Mouse (Mus musculus): ENCODE measurements around the gene Gm3164. TPM values are rescaled to one million over a fixed set of nuclear protein-coding genes. Genes with fewer than 3 reads are reported as not detected.
A peak's percentile ranks its signal among the peaks of the same experiment; 100 is the strongest.
"Not testable (repeated sequence)": the region's sequence is repeated elsewhere in the genome, so short reads cannot be mapped to it uniquely, and the experiment has no call there.

The Gm3164 gene
- 0.68 and 0.86 TPM in 2 replicates for polyA plus RNA-seq (2016; fragmentation: Nextera tagmentation; extraction: Ambion mirVana)

GRCm38 (mm10) chr14:4414965-4415835 is at the start of gene Gm3164:
TSS of gene Gm3164 (plus strand) at chr14:4415448.
- DNase-seq (ENCODE audit: low spot score): peak; percentile 33
- not testable (repeated sequence) for H3K36me3 ChIP-seq; H3K9me3 ChIP-seq; H3K27me3 ChIP-seq (ENCODE audit: insufficient read depth, poor library complexity, severe bottlenecking); H3K4me1 ChIP-seq (replicated peaks)
- Histone ChIP-seq H3K4me3 (peak within 1 kb of the TSS; percentile 55), H3K27ac (peak within 1 kb of the TSS; percentile 79)
- under 1% methylated on average over 37 of the region's 59 CpGs for WGBS

GRCm38 (mm10) chr14:4368991-4369390 is 46.3 kb upstream of the Gm3164 start:
- WGBS: 89% methylated on average over 3 of the region's 3 CpGs
- H3K4me3 ChIP-seq; H3K9me3 ChIP-seq; H3K36me3 ChIP-seq; DNase-seq (ENCODE audit: low spot score); H3K4me1 ChIP-seq (replicated peaks); H3K27ac ChIP-seq; H3K27me3 ChIP-seq (ENCODE audit: insufficient read depth, poor library complexity, severe bottlenecking): not testable (repeated sequence)

- 83% methylated on average over 3 of the region's 3 CpGs for WGBS
Measured at GRCm38 (mm10) chr14:4369691-4370090, 45.6 kb upstream of the Gm3164 start.

GRCm38 (mm10) chr14:4377871-4378270 is 37.4 kb upstream of the Gm3164 start:
- not testable (repeated sequence) for H3K27me3 ChIP-seq (ENCODE audit: insufficient read depth, poor library complexity, severe bottlenecking); DNase-seq (ENCODE audit: low spot score); H3K27ac ChIP-seq; H3K4me1 ChIP-seq (replicated peaks); H3K9me3 ChIP-seq; H3K4me3 ChIP-seq; H3K36me3 ChIP-seq

More at GRCm38 (mm10) chr14:4369691-4370090, 45.6 kb upstream of the Gm3164 start:
- not testable (repeated sequence) for H3K27ac ChIP-seq; H3K9me3 ChIP-seq; DNase-seq (ENCODE audit: low spot score); H3K4me1 ChIP-seq (replicated peaks); H3K4me3 ChIP-seq; H3K36me3 ChIP-seq; H3K27me3 ChIP-seq (ENCODE audit: insufficient read depth, poor library complexity, severe bottlenecking)

GRCm38 (mm10) chr14:4385606-4386005 is 29.6 kb upstream of the Gm3164 start:
- not testable (repeated sequence) for H3K27ac ChIP-seq; H3K9me3 ChIP-seq; H3K27me3 ChIP-seq (ENCODE audit: insufficient read depth, poor library complexity, severe bottlenecking); H3K4me1 ChIP-seq (replicated peaks); H3K36me3 ChIP-seq; DNase-seq (ENCODE audit: low spot score); H3K4me3 ChIP-seq

GRCm38 (mm10) chr14:4392841-4393530 is 22.3 kb upstream of the Gm3164 start:
- not testable (repeated sequence) for H3K4me3 ChIP-seq; H3K36me3 ChIP-seq; H3K9me3 ChIP-seq; H3K27me3 ChIP-seq (ENCODE audit: insufficient read depth, poor library complexity, severe bottlenecking); DNase-seq (ENCODE audit: low spot score); H3K27ac ChIP-seq; H3K4me1 ChIP-seq (replicated peaks)
- 92% methylated on average over 4 of the region's 6 CpGs for WGBS

- H3K27me3 ChIP-seq (ENCODE audit: insufficient read depth, poor library complexity, severe bottlenecking); DNase-seq (ENCODE audit: low spot score); H3K36me3 ChIP-seq; H3K9me3 ChIP-seq; H3K4me1 ChIP-seq (replicated peaks); H3K4me3 ChIP-seq; H3K27ac ChIP-seq: not testable (repeated sequence)
- 79% methylated on average over 3 of the region's 3 CpGs for WGBS
Measured at GRCm38 (mm10) chr14:4397226-4397625, 18.0 kb upstream of the Gm3164 start, which contains the start of gene Gm3159. TSS of gene Gm3159 (plus strand) at chr14:4397526.

GRCm38 (mm10) chr14:4398624-4399023 is 16.6 kb upstream of the Gm3164 start:
- not testable (repeated sequence) for DNase-seq (ENCODE audit: low spot score); H3K27me3 ChIP-seq (ENCODE audit: insufficient read depth, poor library complexity, severe bottlenecking); H3K4me1 ChIP-seq (replicated peaks); H3K36me3 ChIP-seq; H3K27ac ChIP-seq; H3K4me3 ChIP-seq; H3K9me3 ChIP-seq

- not testable (repeated sequence) for H3K9me3 ChIP-seq; H3K4me3 ChIP-seq; H3K27me3 ChIP-seq (ENCODE audit: insufficient read depth, poor library complexity, severe bottlenecking); H3K4me1 ChIP-seq (replicated peaks); DNase-seq (ENCODE audit: low spot score); H3K36me3 ChIP-seq; H3K27ac ChIP-seq
- 91% methylated on average over 5 of the region's 5 CpGs for WGBS
Measured at GRCm38 (mm10) chr14:4400115-4400789, 15.0 kb upstream of the Gm3164 start.

- H3K27me3 ChIP-seq (ENCODE audit: insufficient read depth, poor library complexity, severe bottlenecking); H3K9me3 ChIP-seq; H3K27ac ChIP-seq; H3K4me3 ChIP-seq; DNase-seq (ENCODE audit: low spot score); H3K36me3 ChIP-seq; H3K4me1 ChIP-seq (replicated peaks): not testable (repeated sequence)
- WGBS: 83% methylated on average over 5 of the region's 5 CpGs
Measured at GRCm38 (mm10) chr14:4401245-4401644, 14.0 kb upstream of the Gm3164 start.

- H3K36me3 ChIP-seq; H3K27me3 ChIP-seq (ENCODE audit: insufficient read depth, poor library complexity, severe bottlenecking); H3K9me3 ChIP-seq; H3K4me1 ChIP-seq (replicated peaks); H3K4me3 ChIP-seq; DNase-seq (ENCODE audit: low spot score); H3K27ac ChIP-seq: not testable (repeated sequence)
Measured at GRCm38 (mm10) chr14:4403840-4404239, 11.4 kb upstream of the Gm3164 start.

GRCm38 (mm10) chr14:4409939-4410338 is 5.3 kb upstream of the Gm3164 start:
- H3K27me3 ChIP-seq (ENCODE audit: insufficient read depth, poor library complexity, severe bottlenecking); H3K9me3 ChIP-seq; H3K4me1 ChIP-seq (replicated peaks); H3K27ac ChIP-seq; H3K36me3 ChIP-seq; H3K4me3 ChIP-seq; DNase-seq (ENCODE audit: low spot score): not testable (repeated sequence)
- WGBS: 79% methylated on average over 1 of the region's 1 CpGs

- not testable (repeated sequence) for H3K27me3 ChIP-seq (ENCODE audit: insufficient read depth, poor library complexity, severe bottlenecking); H3K9me3 ChIP-seq; H3K4me1 ChIP-seq (replicated peaks); DNase-seq (ENCODE audit: low spot score); H3K4me3 ChIP-seq; H3K36me3 ChIP-seq; H3K27ac ChIP-seq
Measured at GRCm38 (mm10) chr14:4430692-4431091, 15.4 kb downstream of the Gm3164 start, which contains the start of gene Gm3173. TSS of gene Gm3173 (plus strand) at chr14:4430992.

Measured in hindbrain, embryonic 10.5 days (tissue).